Mouse (Mus musculus): ENCODE data around the gene Sema4c. TPM values are rescaled to one million over a fixed set of nuclear protein-coding genes. Genes with fewer than 3 reads are reported as not detected.

Sema4c gene
- total RNA-seq, 2 experiments from 2014 or later, result 6.8 to 10.0 TPM

- peak overlapping the region; percentile 97 for H3K27ac ChIP-seq
- intact Hi-C loops (cut with DNase I), result no loop called here
- TF ChIP-seq CTCF (IDR thresholded peaks at IDR 0.05), result peak; percentile 10; the same call in 1 of the 2 replicates
- DNase-seq, result peak; percentile 63
- H3K4me3 ChIP-seq, result no peak overlapping the region
These were observed 5.0 kb upstream of the Sema4c start for GRCm38 (mm10) chr1:36563197-36563596.

DNA sequence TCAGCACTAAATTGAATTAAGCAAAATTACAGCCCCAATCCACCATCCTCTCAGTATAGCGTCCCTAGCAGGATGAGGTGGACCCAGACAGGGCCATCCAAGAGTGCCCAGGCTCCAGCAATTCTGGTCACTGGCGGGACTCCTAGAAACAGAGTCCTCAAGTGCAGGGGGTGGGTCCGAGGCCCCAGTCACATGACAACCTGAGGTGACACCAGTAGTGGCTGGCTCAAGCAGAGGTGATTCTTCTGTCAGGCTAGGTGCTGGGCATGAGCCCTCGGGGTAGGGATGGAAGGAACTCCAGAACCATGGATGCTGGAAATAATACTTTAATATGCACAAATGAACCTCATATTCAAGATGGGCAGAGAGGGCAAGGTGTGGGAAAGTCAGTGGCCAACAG, 4.2 kb upstream of the Sema4c start:
- no peak overlapping the region for H3K4me3 ChIP-seq
- H3K27ac ChIP-seq, result peak overlapping the region; percentile 97
- no peak for DNase-seq
- TF ChIP-seq CTCF (IDR thresholded peaks at IDR 0.05), result no peak
- intact Hi-C loops (cut with DNase I), result no loop called here

GRCm38 (mm10) chr1:36560903-36561302, 2.8 kb upstream of the Sema4c start:
- Histone ChIP-seq H3K27ac (peak overlapping the region; percentile 97), H3K4me3 (no peak overlapping the region)
- TF ChIP-seq CTCF (IDR thresholded peaks at IDR 0.05), result no peak
- peak; percentile 52 for DNase-seq
- intact Hi-C loops (cut with DNase I), result no loop called here

DNA sequence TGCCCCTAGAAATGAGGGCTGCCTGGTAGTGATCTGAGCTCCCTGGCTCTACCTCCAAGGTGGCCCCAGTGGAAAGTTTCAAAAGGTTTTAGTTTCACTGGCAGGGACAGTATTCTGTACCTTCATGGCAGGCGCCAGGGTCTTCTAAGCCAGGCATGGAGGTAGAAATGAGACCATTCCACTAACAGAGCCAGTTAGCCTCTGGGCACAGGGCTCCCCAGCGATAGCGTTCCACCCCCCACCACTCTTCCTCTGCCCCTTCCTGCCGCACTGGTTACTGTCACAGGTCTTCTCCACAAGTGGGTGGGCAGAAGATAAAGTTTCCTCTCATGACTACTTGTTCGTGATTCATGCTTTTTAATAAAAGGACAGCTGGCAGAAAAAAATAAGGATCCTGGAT, 1.7 kb upstream of the Sema4c start:
- no peak for TF ChIP-seq CTCF (IDR thresholded peaks at IDR 0.05)
- Histone ChIP-seq H3K4me3 (no peak overlapping the region), H3K27ac (peak overlapping the region; percentile 97)
- no peak for DNase-seq
- intact Hi-C loops (cut with DNase I), result no loop called here

GRCm38 (mm10) chr1:36559256-36559655, 1.1 kb upstream of the Sema4c start:
- peak overlapping the region; percentile 91 for H3K4me3 ChIP-seq
- no peak for TF ChIP-seq CTCF (IDR thresholded peaks at IDR 0.05)
- intact Hi-C loops (cut with DNase I), result no loop called here
- DNase-seq, result no peak
- peak overlapping the region; percentile 97 for H3K27ac ChIP-seq

DNA sequence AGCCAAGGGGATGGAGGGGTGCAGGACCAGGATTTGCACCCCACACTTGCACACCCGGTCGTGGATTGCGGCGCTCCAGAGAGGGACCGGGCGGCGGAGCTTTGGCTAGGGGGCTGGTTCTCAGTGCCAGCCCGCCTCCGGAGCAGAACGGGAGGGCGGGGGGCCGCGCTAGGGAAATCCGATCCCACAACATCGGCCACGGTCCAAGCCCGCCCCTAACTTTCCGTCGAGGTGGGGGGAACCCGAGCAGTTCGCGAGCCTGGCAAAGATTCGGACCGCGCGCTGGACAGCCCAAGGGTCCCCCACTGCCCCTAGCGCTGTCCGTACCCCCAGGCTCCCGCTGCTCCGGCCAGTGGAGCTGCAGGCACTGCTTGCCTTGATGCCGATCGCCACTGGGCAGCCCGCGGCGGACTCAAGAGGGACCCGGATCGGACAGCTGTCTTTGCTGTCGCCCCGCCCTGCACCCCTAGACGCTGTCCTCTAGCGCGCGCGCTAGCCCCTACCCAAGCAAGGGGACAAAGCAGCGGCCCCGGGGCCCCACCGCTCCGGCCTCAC, 615 bp downstream of the Sema4c start:
- Histone ChIP-seq H3K4me3 (peak overlapping the region; percentile 91), H3K27ac (peak overlapping the region; percentile 97)
- peak; percentile 92 for DNase-seq
- TF ChIP-seq CTCF (IDR thresholded peaks at IDR 0.05), result no peak
- intact Hi-C loops (cut with DNase I), result no loop called here

DNA sequence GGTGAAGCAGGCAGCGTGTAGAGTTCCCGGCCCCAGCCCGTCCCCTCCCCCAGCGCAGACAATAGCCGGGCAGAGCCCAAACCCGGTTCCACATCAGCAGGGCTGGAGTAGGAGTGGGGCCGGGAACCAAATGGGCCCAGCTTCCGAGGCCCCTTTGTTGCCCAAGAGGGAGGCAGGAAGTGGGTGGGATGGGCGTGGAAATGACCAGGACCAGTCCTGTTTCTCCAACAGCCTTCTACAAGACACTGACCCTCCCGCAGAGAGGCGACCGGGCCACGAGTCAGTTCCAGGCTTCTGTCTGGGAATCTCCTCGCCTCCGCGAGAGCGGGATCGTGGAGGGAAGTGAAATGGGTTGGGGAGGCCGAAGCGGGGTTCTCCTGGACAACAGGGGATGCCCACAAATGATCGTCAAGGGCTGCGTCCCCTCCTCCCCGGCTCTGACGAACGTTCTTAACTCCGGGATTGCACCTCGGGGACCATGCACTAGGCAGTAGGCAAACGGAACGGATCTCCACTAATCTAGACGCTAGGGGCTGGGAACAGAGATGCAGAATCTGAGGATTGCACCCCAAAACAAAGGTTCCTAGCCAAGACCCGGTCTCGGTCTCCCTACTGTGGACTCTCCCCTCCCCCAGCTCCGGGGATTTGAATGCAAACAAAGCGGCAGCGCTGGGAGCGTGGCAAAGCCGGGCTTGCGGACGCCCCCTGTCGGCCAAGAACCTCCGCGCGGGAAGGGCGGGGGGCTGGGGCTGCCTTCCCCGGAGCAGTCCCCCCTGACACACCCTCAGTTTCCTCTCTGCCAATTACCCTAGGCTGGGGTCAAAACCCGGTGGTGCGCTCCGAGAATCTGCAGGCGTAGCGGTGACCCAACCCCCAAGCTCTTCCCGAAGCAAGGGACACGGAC, 1.3 kb downstream of the Sema4c start:
- DNase-seq, result peak; percentile 93
- Histone ChIP-seq H3K27ac (peak overlapping the region; percentile 97), H3K4me3 (peak overlapping the region; percentile 91)
- peak; percentile 99; the same call in 1 of the 2 replicates for TF ChIP-seq CTCF (IDR thresholded peaks at IDR 0.05)
- intact Hi-C loops (cut with DNase I), result no loop called here

GRCm38 (mm10) chr1:36555798-36556395, 2.3 kb downstream of the Sema4c start:
- H3K4me3 ChIP-seq, result peak overlapping the region; percentile 91
- intact Hi-C loops (cut with DNase I), result no loop called here
- peak overlapping the region; percentile 97 for H3K27ac ChIP-seq
- DNase-seq, result no peak
- no peak for TF ChIP-seq CTCF (IDR thresholded peaks at IDR 0.05)

DNA sequence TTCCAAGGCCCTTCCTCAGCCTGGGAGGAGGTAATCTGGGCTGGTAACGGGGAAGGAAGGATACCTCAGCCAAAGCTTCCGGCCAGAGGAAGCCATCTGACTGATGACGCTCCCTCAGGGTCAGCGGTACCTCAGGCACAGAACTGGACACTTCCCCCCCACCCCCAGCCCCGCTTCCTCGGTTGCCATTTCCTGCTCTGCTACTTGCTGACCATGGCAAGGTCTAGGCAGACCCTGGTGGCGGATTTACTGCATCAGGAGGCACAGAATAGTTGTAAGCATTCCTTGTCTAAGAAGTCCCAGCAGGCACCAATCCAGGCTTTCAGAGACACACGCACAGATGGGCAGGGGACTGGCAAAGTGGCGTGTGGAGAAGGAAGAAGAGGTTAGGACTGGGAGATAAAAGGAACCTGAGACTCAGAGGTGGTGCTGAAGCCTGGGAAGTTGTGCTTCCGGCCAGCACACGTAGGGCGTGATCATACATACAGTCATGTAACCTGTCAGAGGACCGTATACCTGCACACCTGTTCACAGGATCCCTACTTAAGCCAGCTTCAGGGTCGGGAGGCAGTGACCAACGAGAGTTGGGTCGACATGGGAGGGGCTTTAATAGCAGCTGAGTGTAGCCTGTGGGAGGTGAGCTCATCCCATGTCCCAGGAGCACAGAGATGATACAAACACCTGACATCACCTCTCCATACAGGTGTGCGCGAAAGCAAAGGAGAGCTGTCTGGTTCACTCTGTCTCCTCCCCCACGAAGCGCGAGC, 3.3 kb downstream of the Sema4c start:
- Histone ChIP-seq H3K4me3 (peak overlapping the region; percentile 91), H3K27ac (peak overlapping the region; percentile 97)
- no peak for DNase-seq
- intact Hi-C loops (cut with DNase I), result no loop called here
- TF ChIP-seq CTCF (IDR thresholded peaks at IDR 0.05), result no peak

DNA sequence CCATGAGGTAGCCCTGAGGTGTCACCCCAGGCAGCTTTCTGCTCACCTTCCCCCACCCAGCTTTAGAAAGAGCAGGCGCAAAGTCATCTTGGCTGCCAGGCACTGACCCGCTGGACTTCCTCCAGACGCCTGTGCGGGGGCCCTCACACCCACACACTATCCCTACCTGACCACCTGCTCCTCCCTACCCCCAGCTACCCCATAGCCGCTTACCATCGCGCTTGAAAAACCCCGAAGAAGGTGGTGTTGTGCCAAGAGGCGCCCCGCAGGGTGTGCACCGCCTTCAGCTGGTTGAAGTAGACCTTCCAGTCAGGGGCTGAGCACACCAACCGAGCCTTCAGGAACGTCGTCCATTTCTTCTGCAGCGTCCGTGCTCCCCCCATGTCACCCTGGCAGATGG, 5.6 kb downstream of the Sema4c start:
- H3K27ac ChIP-seq, result no peak overlapping the region; the same call in 1 of the 2 replicates
- peak; percentile 22 for DNase-seq
- intact Hi-C loops (cut with DNase I), result no loop called here
- no peak overlapping the region for H3K4me3 ChIP-seq
- no peak for TF ChIP-seq CTCF (IDR thresholded peaks at IDR 0.05)

- no peak for TF ChIP-seq CTCF (IDR thresholded peaks at IDR 0.05)
- Histone ChIP-seq H3K4me3 (no peak overlapping the region), H3K27ac (no peak overlapping the region; the same call in 1 of the 2 replicates)
- peak; percentile 26 for DNase-seq
- intact Hi-C loops (cut with DNase I), result no loop called here
These were observed 6.2 kb downstream of the Sema4c start for GRCm38 (mm10) chr1:36551904-36552303.

DNA sequence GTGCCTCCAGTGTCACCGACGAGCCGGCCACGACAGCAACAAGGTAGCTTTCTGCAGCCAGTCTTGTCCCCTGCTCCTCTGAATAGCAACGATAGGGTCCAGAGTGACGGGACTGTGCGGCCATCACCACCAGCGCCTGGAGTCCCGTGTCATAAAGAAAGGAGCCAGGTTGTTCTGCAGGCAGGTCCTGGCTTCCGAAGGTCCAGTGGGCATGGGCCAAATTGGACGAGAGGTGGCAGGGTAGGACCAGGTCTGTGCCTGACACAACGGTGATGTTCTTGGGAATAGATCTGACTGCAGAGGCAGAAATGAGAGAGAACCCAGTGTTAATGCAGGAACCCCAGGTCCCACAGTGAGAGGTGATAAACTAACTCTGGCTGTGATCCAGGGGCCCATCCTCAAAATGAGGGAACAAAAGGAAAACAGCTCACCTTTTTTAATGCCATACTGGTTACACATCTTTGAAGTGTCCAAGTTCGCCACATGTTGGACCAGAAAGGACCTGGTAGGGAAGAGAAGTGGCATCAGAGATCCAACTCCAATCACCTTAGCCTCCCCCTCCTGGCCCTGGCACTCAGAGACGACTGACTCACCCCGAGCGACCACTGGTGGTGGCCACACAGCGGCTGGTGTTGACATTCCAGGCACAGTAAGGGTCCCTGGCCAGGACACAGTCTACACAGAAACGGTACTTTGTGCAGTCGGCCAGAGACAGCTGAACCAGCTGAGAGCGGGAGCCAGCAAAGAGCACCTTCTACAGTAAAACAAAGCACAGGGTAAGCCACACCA, 7.9 kb downstream of the Sema4c start:
- no peak; the same call in 1 of the 2 replicates for TF ChIP-seq CTCF (IDR thresholded peaks at IDR 0.05)
- Histone ChIP-seq H3K27ac (peak overlapping the region; percentile 81), H3K4me3 (no peak overlapping the region)
- peak; percentile 22 for DNase-seq
- intact Hi-C loops (cut with DNase I), result no loop called here

Data from gastrocnemius, adult 2 months (tissue).